Mouse (Mus musculus): ENCODE data around the gene Mip.

DNA sequence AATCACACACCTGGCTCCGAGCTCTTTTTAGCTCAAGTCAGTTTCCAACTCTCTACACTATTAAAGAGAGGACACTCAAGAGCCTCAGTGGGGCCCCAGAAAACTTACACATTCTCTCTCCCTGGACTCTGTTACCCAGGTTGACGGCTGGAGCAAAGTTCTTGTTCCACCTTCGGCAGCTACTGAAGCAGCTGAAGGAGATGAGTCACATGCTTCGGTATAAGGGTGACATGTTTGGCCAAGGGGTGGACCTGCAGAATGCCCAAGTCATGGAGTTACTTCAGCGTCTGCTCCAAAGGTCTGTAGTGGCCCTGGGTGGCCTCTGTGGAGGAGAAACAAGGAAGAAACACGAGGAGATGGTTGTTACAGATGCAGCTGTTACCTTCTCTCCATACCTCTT lies 55.3 kb downstream of the Mip start:
- TF ChIP-seq POLR2A (IDR thresholded peaks at IDR 0.05; ENCODE audit: control insufficient read depth, extremely low read depth, insufficient read depth, low read length, poor library complexity), result no peak
- no peak for TF ChIP-seq CTCF (IDR thresholded peaks at IDR 0.05; ENCODE audit: borderline replicate concordance, control insufficient read depth, extremely low read depth, insufficient read depth, low read length, poor library complexity)
